Mouse (Mus musculus) retina, postnatal 1 day (tissue): ENCODE data around the gene Gm20662.

Experiments
- DNase-seq: peaks from one replicate; pipeline ENCODE4 v3.0.0-alpha.2; 2012

Gm20662 gene

GRCm38 (mm10) chr9:107996049-107996448, at the start of gene Gm20662:
Gene Gm20662, plus strand, starts transcription at chr9:107996349.
- no peak for DNase-seq

- DNase-seq, result no peak
These were observed 48.6 kb upstream of the Gm20662 start for GRCm38 (mm10) chr9:107947241-107948194.

GRCm38 (mm10) chr9:107949184-107949921, 46.8 kb upstream of the Gm20662 start:
- no peak for DNase-seq

GRCm38 (mm10) chr9:107949922-107950235, 46.3 kb upstream of the Gm20662 start, which contains the start of gene Traip:
Gene Traip, plus strand, starts transcription at chr9:107950136.
- no peak for DNase-seq

- DNase-seq, result peak; percentile 97
These were observed 45.4 kb upstream of the Gm20662 start for GRCm38 (mm10) chr9:107950460-107951355.

GRCm38 (mm10) chr9:107955613-107956289, 40.4 kb upstream of the Gm20662 start:
- no peak for DNase-seq

- no peak for DNase-seq
These were observed 39.0 kb upstream of the Gm20662 start for GRCm38 (mm10) chr9:107957141-107957540.

GRCm38 (mm10) chr9:107959896-107960295, 36.3 kb upstream of the Gm20662 start:
- no peak for DNase-seq

GRCm38 (mm10) chr9:107960928-107961327, 35.2 kb upstream of the Gm20662 start:
- DNase-seq, result peak; percentile 16

GRCm38 (mm10) chr9:107961351-107961762, 34.8 kb upstream of the Gm20662 start:
- peak; percentile 45 for DNase-seq

- peak; percentile 41 for DNase-seq
These were observed 34.3 kb upstream of the Gm20662 start for GRCm38 (mm10) chr9:107961881-107962280.

GRCm38 (mm10) chr9:107962916-107963315, 33.2 kb upstream of the Gm20662 start:
- DNase-seq, result no peak

GRCm38 (mm10) chr9:107963700-107964099, 32.4 kb upstream of the Gm20662 start:
- DNase-seq, result peak; percentile 86

GRCm38 (mm10) chr9:107964681-107965080, 31.5 kb upstream of the Gm20662 start:
- DNase-seq, result no peak

GRCm38 (mm10) chr9:107966676-107967075, 29.5 kb upstream of the Gm20662 start:
- no peak for DNase-seq

- DNase-seq, result no peak
These were observed 28.7 kb upstream of the Gm20662 start for GRCm38 (mm10) chr9:107967437-107967836.

GRCm38 (mm10) chr9:107968531-107968930, 27.6 kb upstream of the Gm20662 start:
- DNase-seq, result no peak

GRCm38 (mm10) chr9:107970311-107970710, 25.8 kb upstream of the Gm20662 start:
- DNase-seq, result no peak

GRCm38 (mm10) chr9:107971690-107972541, 24.2 kb upstream of the Gm20662 start:
- no peak for DNase-seq

GRCm38 (mm10) chr9:107974491-107975171, 21.5 kb upstream of the Gm20662 start:
- no peak for DNase-seq
